Comparison of ENCODE assay signal across 10 mouse cellular contexts in genomic region chr1:136231596-136231995, GRCm38 (mm10). TPM values are rescaled to one million over a fixed set of nuclear protein-coding genes. Genes with fewer than 3 reads are reported as not detected.
DNase-seq lines count a peak whose midpoint lies in the region; ATAC-seq and TF ChIP-seq lines count a peak whose summit lies in the region.
"Had no signal": no experiment of that assay in that cellular context is flagged by ENCODE, and none has a peak within 500 bp of the region (broad histone marks: within the 10 kb centered on the region; RNA-seq: fewer than 3 reads in every experiment).

No protein-coding gene starts in this region.

- H3K9ac ChIP-seq in forebrain, postnatal 0 days, result no peak overlapping the region
- H3K9ac ChIP-seq: liver, embryonic 15.5 days had no signal

- peak overlapping the region; percentile 76 for H3K4me2 ChIP-seq in forebrain, postnatal 0 days (ENCODE audit: low read depth)
- H3K4me2 ChIP-seq: liver, embryonic 15.5 days had no signal

- H3K36me3 ChIP-seq in forebrain, postnatal 0 days (ENCODE audit: insufficient read depth), result no peaks in the 10 kb centered on the region
- peaks cover 9% of the 10 kb centered on the region for H3K36me3 ChIP-seq in midbrain, embryonic 10.5 days
- H3K36me3 ChIP-seq: liver, embryonic 15.5 days had no signal

- peak; percentile 63 for DNase-seq in urinary bladder, postnatal 14 days (ENCODE audit: low spot score)
- no peak for DNase-seq in urinary bladder, postnatal 4 days (ENCODE audit: low spot score in 2 of 2)
- DNase-seq in forebrain, postnatal 0 days, result no peak
- DNase-seq in midbrain, embryonic 10.5 days (ENCODE audit: low spot score), result peak; percentile 17
- DNase-seq in gastrocnemius, postnatal 14 days, result no peak
- no peak for DNase-seq in right cerebral cortex, postnatal 14 days
- DNase-seq in thymus, postnatal 4 days, result no peak
- DNase-seq: cerebellum, adult 2 months had no signal

- ATAC-seq in forebrain, postnatal 0 days, result no peak

- H3K4me3 ChIP-seq in forebrain, postnatal 0 days (ENCODE audit: low read depth, low read length), result peak overlapping the region; percentile 11; the same call in 1 of the 2 replicates
- H3K4me3 ChIP-seq in midbrain, embryonic 10.5 days, result peak overlapping the region; percentile 76
- H3K4me3 ChIP-seq: liver, embryonic 15.5 days had no signal

- H3K9me3 ChIP-seq in forebrain, postnatal 0 days (ENCODE audit: low read length), result no peaks in the 10 kb centered on the region
- H3K9me3 ChIP-seq in midbrain, embryonic 10.5 days (replicated peaks), result no peaks in the 10 kb centered on the region
- H3K9me3 ChIP-seq: liver, embryonic 15.5 days had no signal

- 5% methylated on average over 6 of the region's 6 CpGs for WGBS in forebrain, postnatal 0 days
- WGBS in midbrain, embryonic 10.5 days, result under 1% methylated on average over 6 of the region's 6 CpGs

- peaks cover 8% of the 10 kb centered on the region; the same call in 1 of the 2 replicates for H3K4me1 ChIP-seq in forebrain, postnatal 0 days (ENCODE audit: insufficient read depth)
- H3K4me1 ChIP-seq in midbrain, embryonic 10.5 days, result peaks cover 76% of the 10 kb centered on the region

- no peak overlapping the region for H3K27ac ChIP-seq in forebrain, postnatal 0 days (ENCODE audit: low read depth, low read length)
- peak overlapping the region; percentile 79 for H3K27ac ChIP-seq in midbrain, embryonic 10.5 days (replicated peaks)
- H3K27ac ChIP-seq: liver, embryonic 15.5 days had no signal

- no peaks in the 10 kb centered on the region for H3K27me3 ChIP-seq in forebrain, postnatal 0 days (ENCODE audit: insufficient read depth, low read length)
- peaks cover 83% of the 10 kb centered on the region for H3K27me3 ChIP-seq in midbrain, embryonic 10.5 days (ENCODE audit: low read depth, poor library complexity, severe bottlenecking)

- intact Hi-C loops in gastrocnemius, postnatal 14 days (cut with DNase I; ENCODE audit: low total_unique reads), result no loop called here

- TF ChIP-seq CTCF in forebrain, postnatal 0 days (IDR thresholded peaks at IDR 0.05; ENCODE audit: low read depth), result no peak

RNA-seq across cellular contexts. Expression of gene Inava, which starts 2.5 kb away (rescaled TPM):
- total RNA-seq in forebrain, postnatal 0 days (2014; rRNA removed), result 4.4 and 12.6 TPM in 2 replicates
- polyA plus RNA-seq in forebrain, postnatal 0 days (2015; fragmentation: Nextera tagmentation; extraction: Ambion mirVana), result 2.1 and 2.6 TPM in 2 replicates
- 17.6 and 18.8 TPM in 2 replicates for polyA plus RNA-seq in midbrain, embryonic 10.5 days (2016; fragmentation: Nextera tagmentation; extraction: Ambion mirVana)
- not detected for total RNA-seq in gastrocnemius, postnatal 14 days (2021)

RNA-seq across cellular contexts. Expression of gene Mroh3, which starts 19.0 kb away (rescaled TPM):
- not detected in 2 replicates for total RNA-seq in forebrain, postnatal 0 days (2014; rRNA removed)
- polyA plus RNA-seq in forebrain, postnatal 0 days (2015; fragmentation: Nextera tagmentation; extraction: Ambion mirVana), result not detected in 2 replicates
- polyA plus RNA-seq in midbrain, embryonic 10.5 days (2016; fragmentation: Nextera tagmentation; extraction: Ambion mirVana), result 0.22 TPM in 1 of 2 replicates, not detected in the other
- not detected for total RNA-seq in gastrocnemius, postnatal 14 days (2021)
- polyA plus RNA-seq: liver, embryonic 15.5 days had no signal

RNA-seq across cellular contexts. Expression of gene Gpr25, which starts 29.1 kb away (rescaled TPM):
- 2.0 and 2.2 TPM in 2 replicates for total RNA-seq in forebrain, postnatal 0 days (2014; rRNA removed)
- 2.2 TPM in 2 replicates for polyA plus RNA-seq in forebrain, postnatal 0 days (2015; fragmentation: Nextera tagmentation; extraction: Ambion mirVana)
- not detected in 2 replicates for polyA plus RNA-seq in midbrain, embryonic 10.5 days (2016; fragmentation: Nextera tagmentation; extraction: Ambion mirVana)
- not detected for total RNA-seq in gastrocnemius, postnatal 14 days (2021)
- polyA plus RNA-seq: gonadal fat pad, adult 2 months; liver, embryonic 15.5 days had no signal

Comparison
In these comparisons a context has a peak if more than half of its experiments do, and no peak if none do; other contexts are left out.
1. DNase-seq: peak in urinary bladder, postnatal 14 days (single experiment) and midbrain, embryonic 10.5 days (single experiment); none in urinary bladder, postnatal 4 days (0 of 2), forebrain, postnatal 0 days (single experiment), gastrocnemius, postnatal 14 days (single experiment), right cerebral cortex, postnatal 14 days (single experiment) and thymus, postnatal 4 days (single experiment).